Mouse (Mus musculus) erythroblast, embryonic 14.5 days (primary cell): ENCODE measurements around the gene Ntpcr. TPM values are rescaled to one million over a fixed set of nuclear protein-coding genes. Genes with fewer than 3 reads are reported as not detected.
A peak's percentile ranks its signal among the peaks of the same experiment; 100 is the strongest.

Experiments
- H3K27me3 ChIP-seq: 2 replicates; pipeline ENCODE4 v1.6.1; 2012; ENCODE audit warnings: inconsistent platforms; ENCODE audit not compliant: control insufficient read depth
- H3K36me3 ChIP-seq: 2 replicates; pipeline ENCODE4 v1.6.1; 2012; ENCODE audit warnings: mild to moderate bottlenecking, inconsistent platforms; ENCODE audit not compliant: control insufficient read depth
- H3K4me1 ChIP-seq: 2 replicates; pipeline ENCODE4 v1.6.1; 2012; ENCODE audit warnings: inconsistent platforms; ENCODE audit not compliant: control insufficient read depth
- H3K4me3 ChIP-seq: replicated peaks from 2 replicates; pipeline ENCODE3; 2012; ENCODE audit warnings: moderate library complexity, mild to moderate bottlenecking, inconsistent platforms
- H3K9me3 ChIP-seq: 2 replicates; pipeline ENCODE4 v1.6.1; 2012; ENCODE audit warnings: low read length, inconsistent platforms, mixed read lengths; ENCODE audit not compliant: control insufficient read depth
- GATA1 ChIP-seq: IDR thresholded peaks from 2 replicates; pipeline ENCODE4 v1.6.1; 2012; ENCODE audit warnings: low read length, inconsistent platforms, mixed read lengths
- TAL1 ChIP-seq: IDR thresholded peaks from 3 replicates; pipeline ENCODE4 v1.6.1; 2012; ENCODE audit warnings: low read length, inconsistent platforms, mixed read lengths
- polyA plus RNA-seq: library from polyadenylated mRNA; stranded (reverse); fragments of >175 nt; gene quantifications from 2 replicates; pipeline ENCODE4 v1.2.3, GENCODE M21; 2012

The Ntpcr gene
- polyA plus RNA-seq, 1 experiment: 0.12 TPM

GRCm38 (mm10) chr8:125722675-125723074, 7.1 kb upstream of the Ntpcr start:
- TF ChIP-seq GATA1: no peak
- TF ChIP-seq TAL1: no peak
- Histone ChIP-seq H3K36me3 (no peaks in the 10 kb centered on the region), H3K27me3 (no peaks in the 10 kb centered on the region), H3K4me1 (no peaks in the 10 kb centered on the region), H3K4me3 (no peak overlapping the region), H3K9me3 (no peaks in the 10 kb centered on the region)

DNA sequence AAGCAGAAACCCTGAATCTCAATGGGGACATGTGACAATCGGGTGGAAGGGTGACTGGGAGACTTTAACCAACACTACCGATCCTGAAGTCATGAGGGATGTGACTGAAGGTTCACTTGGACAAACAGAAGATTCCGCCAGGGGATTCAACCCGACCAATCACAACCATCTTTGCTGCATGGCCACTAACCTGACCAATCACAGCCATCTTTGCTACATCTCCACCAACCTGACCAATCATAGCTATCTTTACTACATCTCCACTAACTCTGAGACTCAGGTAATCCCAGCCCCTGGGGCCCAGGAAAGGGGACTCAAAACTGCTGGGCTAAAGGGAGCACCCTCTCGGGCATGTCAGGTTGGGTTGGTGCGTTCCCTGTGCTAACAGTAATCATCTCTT, 6.3 kb upstream of the Ntpcr start:
- Histone ChIP-seq H3K4me3 (no peak overlapping the region), H3K4me1 (no peaks in the 10 kb centered on the region; the same call in 1 of the 2 replicates), H3K27me3 (no peaks in the 10 kb centered on the region), H3K36me3 (no peaks in the 10 kb centered on the region), H3K9me3 (no peaks in the 10 kb centered on the region)
- no peak for TF ChIP-seq GATA1
- TF ChIP-seq TAL1: no peak

DNA sequence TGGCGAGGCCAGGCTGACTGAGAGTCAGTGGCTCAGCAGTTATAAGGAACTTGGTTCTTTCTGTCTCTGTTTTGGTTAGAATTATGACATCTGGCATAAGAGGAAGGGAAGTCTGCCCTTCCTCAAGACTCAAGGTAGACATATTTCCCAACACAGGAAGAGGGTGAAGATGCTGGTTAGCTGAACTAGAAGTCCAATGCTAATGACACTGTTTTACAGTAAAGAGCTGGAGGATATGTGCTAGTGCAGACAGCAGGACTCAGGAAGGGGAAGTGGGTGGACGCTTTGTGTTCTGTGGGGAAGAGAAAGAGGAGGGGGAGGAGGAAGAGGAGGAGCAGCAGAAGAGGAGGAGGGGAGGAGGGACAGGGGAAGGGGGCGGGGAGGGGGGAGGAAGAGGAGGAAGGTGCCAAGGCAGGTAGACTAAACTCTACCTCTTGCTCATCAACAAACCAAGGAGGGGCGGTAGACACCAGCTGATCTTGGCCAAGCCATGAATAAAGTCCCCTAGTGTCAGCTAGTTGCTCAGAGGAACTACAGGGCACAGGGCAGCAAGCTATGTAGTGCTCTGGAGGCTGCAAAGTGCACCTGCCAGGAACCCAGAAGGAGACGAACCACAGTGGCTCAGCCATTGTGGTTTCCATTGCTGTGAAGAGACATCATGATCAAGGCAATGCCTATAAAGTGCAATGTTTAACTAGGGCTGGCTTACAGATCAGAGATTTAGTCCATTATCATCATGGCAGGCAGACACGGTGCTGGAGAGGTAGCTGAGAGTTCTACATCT, 4.5 kb upstream of the Ntpcr start:
- no peaks in the 10 kb centered on the region for H3K27me3 ChIP-seq
- no peak overlapping the region for H3K4me3 ChIP-seq
- no peaks in the 10 kb centered on the region; the same call in 1 of the 2 replicates for H3K9me3 ChIP-seq
- H3K36me3 ChIP-seq: no peaks in the 10 kb centered on the region
- TF ChIP-seq TAL1 (no peak), GATA1 (no peak)
- no peaks in the 10 kb centered on the region; the same call in 1 of the 2 replicates for H3K4me1 ChIP-seq

DNA sequence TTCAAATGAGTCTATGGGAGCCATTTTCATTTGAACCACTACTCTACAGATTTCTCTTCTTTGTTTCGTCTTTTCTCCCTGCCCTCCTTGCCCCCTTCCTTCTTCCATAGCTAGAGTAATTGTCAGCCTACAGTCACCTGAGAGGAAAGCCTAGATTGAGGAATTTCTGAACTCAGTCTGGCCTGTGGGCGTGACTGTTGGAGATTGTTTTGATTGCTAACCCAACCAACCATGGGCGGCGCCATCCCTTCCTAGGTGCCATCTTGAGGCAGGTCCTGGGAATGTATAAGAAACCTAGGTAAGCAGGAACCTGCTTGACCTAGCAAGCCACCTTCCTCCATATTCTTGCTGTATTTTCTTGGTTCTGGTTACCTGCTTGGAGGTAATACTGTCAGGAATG, 3.6 kb upstream of the Ntpcr start:
- TF ChIP-seq TAL1: no peak
- no peak for TF ChIP-seq GATA1
- no peaks in the 10 kb centered on the region; the same call in 1 of the 2 replicates for H3K9me3 ChIP-seq
- H3K27me3 ChIP-seq: no peaks in the 10 kb centered on the region
- H3K4me1 ChIP-seq: no peaks in the 10 kb centered on the region; the same call in 1 of the 2 replicates
- H3K36me3 ChIP-seq: no peaks in the 10 kb centered on the region
- no peak overlapping the region for H3K4me3 ChIP-seq

GRCm38 (mm10) chr8:125726986-125727385, 2.8 kb upstream of the Ntpcr start:
- no peaks in the 10 kb centered on the region for H3K27me3 ChIP-seq
- H3K9me3 ChIP-seq: no peaks in the 10 kb centered on the region; the same call in 1 of the 2 replicates
- H3K36me3 ChIP-seq: no peaks in the 10 kb centered on the region
- no peak for TF ChIP-seq TAL1
- TF ChIP-seq GATA1: no peak
- no peaks in the 10 kb centered on the region; the same call in 1 of the 2 replicates for H3K4me1 ChIP-seq
- no peak overlapping the region for H3K4me3 ChIP-seq

DNA sequence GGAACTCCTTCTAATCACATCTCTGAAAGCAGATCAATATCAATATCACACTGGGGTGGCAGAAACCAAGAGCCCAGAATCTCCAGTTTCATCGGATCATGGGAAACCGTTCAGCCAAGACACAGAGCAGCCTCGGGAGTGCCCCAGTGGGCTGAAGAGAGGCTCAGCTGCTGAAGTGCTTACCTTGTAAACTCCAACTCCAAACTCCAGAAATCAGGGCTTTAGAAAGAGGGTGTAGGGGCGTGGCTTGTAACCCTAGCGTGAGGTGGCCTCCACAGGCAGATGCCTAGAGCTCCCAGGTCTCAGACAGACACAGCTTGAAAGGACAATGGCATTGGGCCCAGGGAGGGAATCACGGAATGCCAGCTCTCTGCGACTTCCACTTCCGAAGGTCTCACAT, 2.0 kb upstream of the Ntpcr start:
- Histone ChIP-seq H3K36me3 (no peaks in the 10 kb centered on the region), H3K9me3 (no peaks in the 10 kb centered on the region; the same call in 1 of the 2 replicates), H3K27me3 (no peaks in the 10 kb centered on the region), H3K4me3 (no peak overlapping the region), H3K4me1 (no peaks in the 10 kb centered on the region; the same call in 1 of the 2 replicates)
- TF ChIP-seq GATA1 (no peak), TAL1 (no peak)

DNA sequence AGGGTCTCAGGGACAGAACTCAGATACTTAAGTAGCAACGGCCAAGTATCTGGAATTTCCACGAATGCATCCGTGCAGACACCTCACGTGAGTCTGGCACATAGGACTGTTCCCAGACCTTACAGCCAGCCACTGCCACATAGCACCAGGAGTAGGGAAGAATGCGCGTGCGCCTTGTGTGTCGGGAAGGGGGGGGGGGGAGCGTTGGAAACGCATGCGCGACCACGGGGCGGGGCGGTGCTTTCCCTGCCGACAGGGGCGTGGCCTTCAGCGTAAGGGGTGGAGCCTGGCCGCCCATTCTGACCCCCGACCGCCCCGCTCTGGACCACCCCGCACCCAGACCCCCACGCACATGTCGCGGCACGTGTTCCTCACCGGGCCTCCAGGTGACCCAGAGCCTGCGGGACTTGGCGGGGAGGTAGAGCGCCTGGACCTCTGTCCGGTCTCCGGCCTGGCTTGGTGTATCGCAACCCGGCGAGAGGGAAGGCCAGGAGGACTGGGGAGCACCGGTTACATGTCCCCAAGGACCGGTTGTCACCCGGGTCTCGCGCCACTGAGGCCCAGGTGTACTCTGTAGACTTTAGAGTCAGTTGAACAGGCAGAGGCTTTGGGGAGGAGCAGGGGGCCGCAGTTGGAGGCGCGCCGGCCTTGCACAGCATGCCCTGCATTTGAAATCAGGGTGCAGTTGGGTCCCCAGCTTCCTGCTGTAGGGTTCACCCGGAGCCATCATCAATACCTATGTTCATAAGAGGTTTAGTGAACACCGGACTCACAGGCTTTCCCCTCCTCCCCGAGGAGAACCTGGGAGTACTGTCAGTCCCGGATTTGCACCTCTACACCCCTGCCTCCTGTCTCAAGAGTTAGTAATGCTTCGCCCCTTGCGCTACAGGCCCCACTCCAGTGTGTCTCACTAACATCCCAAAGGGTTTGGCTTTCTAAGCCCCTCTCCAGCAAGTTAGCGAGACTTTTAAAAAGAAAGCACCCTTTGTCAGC, 4.5 kb downstream of the Ntpcr start:
- TF ChIP-seq GATA1 (no peak), TAL1 (no peak)
- H3K4me1 ChIP-seq: peaks cover 16% of the 10 kb centered on the region
- peaks cover 4% of the 10 kb centered on the region; the same call in 1 of the 2 replicates for H3K36me3 ChIP-seq
- H3K9me3 ChIP-seq: no peaks in the 10 kb centered on the region
- peak overlapping the region; percentile 77 for H3K4me3 ChIP-seq
- H3K27me3 ChIP-seq: no peaks in the 10 kb centered on the region

DNA sequence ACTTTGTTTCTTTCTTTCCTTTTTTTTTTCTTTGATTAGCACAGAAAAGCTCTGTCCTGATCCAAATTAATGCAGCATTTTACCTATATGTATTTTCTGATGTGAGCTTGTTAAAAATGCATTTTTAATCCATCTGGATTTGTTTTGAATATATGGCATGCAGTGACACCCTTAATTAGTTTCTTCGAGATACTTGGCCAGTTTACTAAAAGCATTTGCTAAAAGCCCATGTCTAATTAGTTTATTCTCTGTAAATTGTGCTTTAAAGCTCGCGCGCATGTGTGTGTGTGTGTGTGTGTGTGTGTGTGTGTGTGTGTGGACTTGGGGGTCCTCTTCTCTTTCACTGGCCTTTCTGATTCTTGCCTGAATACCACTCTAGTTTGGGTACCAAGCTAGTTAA, 9.2 kb downstream of the Ntpcr start:
- Histone ChIP-seq H3K36me3 (peaks cover 4% of the 10 kb centered on the region; the same call in 1 of the 2 replicates), H3K27me3 (no peaks in the 10 kb centered on the region)
- TF ChIP-seq TAL1 (no peak), GATA1 (no peak)

DNA sequence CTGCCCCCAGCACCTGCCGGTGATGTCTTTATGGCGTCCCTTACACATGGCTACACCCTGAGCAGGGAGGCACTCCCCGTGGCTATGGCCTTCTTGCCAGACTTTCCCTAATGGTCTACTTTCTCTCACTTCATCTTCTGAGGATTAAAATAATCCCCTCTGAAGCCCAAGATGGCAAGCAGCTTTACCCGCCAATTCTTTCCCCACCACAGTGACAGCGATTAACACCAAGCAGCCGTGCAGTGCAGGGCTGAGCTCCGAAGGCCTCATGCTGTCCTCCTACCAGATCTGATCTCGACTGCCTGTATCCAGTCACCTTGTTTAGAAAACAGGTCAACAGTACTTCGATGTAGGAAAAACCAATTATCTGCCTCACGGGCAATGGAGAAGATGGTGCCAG, 10.9 kb downstream of the Ntpcr start:
- H3K9me3 ChIP-seq: no peaks in the 10 kb centered on the region
- TF ChIP-seq GATA1 (no peak), TAL1 (no peak)
- H3K36me3 ChIP-seq: peaks cover 4% of the 10 kb centered on the region; the same call in 1 of the 2 replicates
- H3K4me1 ChIP-seq: no peaks in the 10 kb centered on the region
- H3K27me3 ChIP-seq: no peaks in the 10 kb centered on the region
- H3K4me3 ChIP-seq: no peak overlapping the region

More for the DNA sequence above, 9.2 kb downstream of the Ntpcr start:
- no peaks in the 10 kb centered on the region for H3K9me3 ChIP-seq
- peaks cover 10% of the 10 kb centered on the region for H3K4me1 ChIP-seq
- no peak overlapping the region for H3K4me3 ChIP-seq
